Mouse (Mus musculus): ENCODE measurements around the gene Dnajb14. TPM values are rescaled to one million over a fixed set of nuclear protein-coding genes. Genes with fewer than 3 reads are reported as not detected.

The Dnajb14 gene
- polyA plus RNA-seq, 1 experiment = 22.3 TPM

GRCm38 (mm10) chr3:137861436-137861835 is 6.0 kb upstream of the Dnajb14 start:
- H3K4me3 ChIP-seq (ENCODE audit: insufficient read depth, low read length) = no peak overlapping the region
- no peaks in the 10 kb centered on the region for H3K4me1 ChIP-seq (ENCODE audit: control insufficient read depth, insufficient read depth, low read length)
- H3K27ac ChIP-seq (ENCODE audit: insufficient read depth, low read length) = no peak overlapping the region
- no peak for TF ChIP-seq POLR2A (IDR thresholded peaks at IDR 0.05; ENCODE audit: extremely low read depth, insufficient read depth, low read length)
- no peak for TF ChIP-seq CTCF (IDR thresholded peaks at IDR 0.05; ENCODE audit: extremely low read depth, insufficient read depth, low read length)

- no peak for TF ChIP-seq CTCF (IDR thresholded peaks at IDR 0.05; ENCODE audit: extremely low read depth, insufficient read depth, low read length)
- no peak for TF ChIP-seq POLR2A (IDR thresholded peaks at IDR 0.05; ENCODE audit: extremely low read depth, insufficient read depth, low read length)
Observed at GRCm38 (mm10) chr3:137862600-137862999, 4.9 kb upstream of the Dnajb14 start.

DNA sequence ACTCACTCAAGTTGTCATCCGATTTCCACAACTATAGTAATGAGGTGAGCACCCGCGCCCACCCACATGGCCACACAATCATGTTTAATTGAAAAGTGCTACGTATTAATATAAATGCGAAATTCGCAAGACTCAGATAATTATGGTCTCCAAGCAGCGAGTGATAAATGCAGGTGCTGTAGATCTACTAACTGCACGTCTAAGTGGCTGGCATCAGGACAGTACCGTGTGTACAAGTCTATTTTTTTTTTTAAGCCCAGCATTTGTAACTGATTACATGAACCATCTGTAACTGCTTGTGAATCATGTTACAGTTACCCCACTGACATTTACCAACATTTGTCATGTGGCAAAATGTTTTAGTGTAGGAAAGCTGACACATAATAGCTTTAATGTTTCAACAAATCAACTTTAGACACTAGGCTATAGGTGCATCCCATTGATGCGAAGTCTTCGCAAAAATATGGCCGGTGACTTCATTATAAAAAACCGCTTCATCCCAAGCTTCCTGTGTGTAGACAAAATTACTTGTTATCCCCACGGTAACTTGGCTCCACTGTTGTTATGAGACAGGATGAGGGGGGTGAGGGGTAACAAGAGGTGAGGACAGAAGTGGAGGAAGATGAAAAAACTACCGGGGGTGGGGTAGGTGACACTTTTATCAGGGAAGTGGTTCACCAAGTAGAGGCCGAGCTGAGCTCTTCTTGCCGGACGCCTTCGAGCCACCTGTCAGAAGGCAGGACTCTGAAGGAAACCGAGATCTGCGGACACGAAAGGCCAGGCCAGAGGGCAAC is 3.9 kb upstream of the Dnajb14 start:
- no peak for TF ChIP-seq POLR2A (IDR thresholded peaks at IDR 0.05; ENCODE audit: extremely low read depth, insufficient read depth, low read length)
- no peak for TF ChIP-seq CTCF (IDR thresholded peaks at IDR 0.05; ENCODE audit: extremely low read depth, insufficient read depth, low read length)
- H3K4me3 ChIP-seq (ENCODE audit: insufficient read depth, low read length) = peak overlapping the region; percentile 81

More at GRCm38 (mm10) chr3:137862600-137862999, 4.9 kb upstream of the Dnajb14 start:
- no peak overlapping the region for H3K4me3 ChIP-seq (ENCODE audit: insufficient read depth, low read length)
- H3K4me1 ChIP-seq (ENCODE audit: control insufficient read depth, insufficient read depth, low read length) = no peaks in the 10 kb centered on the region
- no peak overlapping the region for H3K27ac ChIP-seq (ENCODE audit: insufficient read depth, low read length)

DNA sequence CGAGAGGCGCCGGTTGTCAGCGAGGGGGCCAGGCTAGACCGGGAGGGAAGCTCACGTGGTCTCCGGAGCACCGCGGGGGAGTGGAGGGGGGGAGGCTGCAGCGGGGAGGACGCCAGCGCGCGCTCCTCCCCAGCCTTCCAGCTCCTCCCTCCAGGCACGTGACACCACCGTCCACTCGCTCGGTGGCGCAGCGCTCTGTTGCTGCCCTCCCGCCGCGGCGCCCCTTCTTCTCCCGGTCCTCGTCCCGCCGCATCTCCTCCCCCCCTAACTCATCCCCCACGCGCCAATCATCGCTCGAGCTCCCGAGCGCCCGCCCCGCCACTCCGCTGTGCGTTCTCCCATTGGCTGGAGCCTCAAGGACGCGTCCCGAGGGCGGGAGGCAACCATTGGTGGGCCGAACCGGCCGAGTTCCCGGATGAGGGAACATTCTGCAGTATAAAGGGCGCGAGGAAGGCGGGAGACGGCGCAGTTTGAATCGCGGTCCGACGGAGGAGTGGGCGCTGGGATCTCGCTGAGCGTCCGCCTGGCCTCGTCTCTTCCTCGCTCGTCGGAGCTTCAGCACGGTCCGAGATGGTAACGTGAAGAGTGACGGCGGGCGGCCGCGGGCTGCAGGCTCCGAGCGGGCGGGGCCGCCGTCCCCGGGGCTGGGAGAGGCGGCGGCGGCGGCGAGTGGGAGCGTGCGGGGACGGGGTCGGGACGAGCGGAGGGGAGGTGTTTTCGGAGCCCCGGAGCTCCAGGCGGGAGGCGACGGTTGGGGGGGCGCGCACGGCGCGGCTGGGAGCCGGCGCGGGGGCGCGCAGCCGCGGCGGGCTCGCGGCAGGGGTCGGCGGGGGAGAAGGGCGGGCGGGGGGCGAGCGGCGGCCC is 3.1 kb upstream of the Dnajb14 start, which contains the start of gene H2afz:
H2afz (plus strand) TSS at position 364 of the 864 bp plus-strand sequence.
- Histone ChIP-seq H3K4me3 (ENCODE audit: insufficient read depth, low read length) (peak within 1 kb of the TSS; percentile 81), H3K4me1 (ENCODE audit: control insufficient read depth, insufficient read depth, low read length) (no peaks in the 10 kb centered on the region), H3K27ac (ENCODE audit: insufficient read depth, low read length) (peak within 1 kb of the TSS; percentile 92)
- TF ChIP-seq CTCF (IDR thresholded peaks at IDR 0.05; ENCODE audit: extremely low read depth, insufficient read depth, low read length) (no peak), POLR2A (IDR thresholded peaks at IDR 0.05; ENCODE audit: extremely low read depth, insufficient read depth, low read length) (peak; percentile 93)

More for the DNA sequence above, 3.9 kb upstream of the Dnajb14 start:
- H3K4me1 ChIP-seq (ENCODE audit: control insufficient read depth, insufficient read depth, low read length) = no peaks in the 10 kb centered on the region
- H3K27ac ChIP-seq (ENCODE audit: insufficient read depth, low read length) = peak overlapping the region; percentile 92

GRCm38 (mm10) chr3:137864988-137865982 is 2.2 kb upstream of the Dnajb14 start:
- no peaks in the 10 kb centered on the region for H3K4me1 ChIP-seq (ENCODE audit: control insufficient read depth, insufficient read depth, low read length)
- H3K4me3 ChIP-seq (ENCODE audit: insufficient read depth, low read length) = peak overlapping the region; percentile 81
- TF ChIP-seq POLR2A (IDR thresholded peaks at IDR 0.05; ENCODE audit: extremely low read depth, insufficient read depth, low read length) = peak; percentile 54; the same call in 1 of the 2 replicates
- TF ChIP-seq CTCF (IDR thresholded peaks at IDR 0.05; ENCODE audit: extremely low read depth, insufficient read depth, low read length) = peak; percentile 77
- peak overlapping the region; percentile 87; the same call in 1 of the 2 replicates for H3K27ac ChIP-seq (ENCODE audit: insufficient read depth, low read length)

GRCm38 (mm10) chr3:137867133-137867436 is 390 bp upstream of the Dnajb14 start:
- Histone ChIP-seq H3K4me1 (ENCODE audit: control insufficient read depth, insufficient read depth, low read length) (no peaks in the 10 kb centered on the region), H3K27ac (ENCODE audit: insufficient read depth, low read length) (peak overlapping the region; percentile 100), H3K4me3 (ENCODE audit: insufficient read depth, low read length) (peak overlapping the region; percentile 66)
- TF ChIP-seq POLR2A (IDR thresholded peaks at IDR 0.05; ENCODE audit: extremely low read depth, insufficient read depth, low read length) (0 out of 2 replicates have a peak, but pooled peaks have one; percentile 8), CTCF (IDR thresholded peaks at IDR 0.05; ENCODE audit: extremely low read depth, insufficient read depth, low read length) (no peak)

- H3K4me3 ChIP-seq (ENCODE audit: insufficient read depth, low read length) = peak overlapping the region; percentile 66
- H3K4me1 ChIP-seq (ENCODE audit: control insufficient read depth, insufficient read depth, low read length) = peaks cover 1% of the 10 kb centered on the region; the same call in 1 of the 2 replicates
- peak overlapping the region; percentile 97; the same call in 1 of the 2 replicates for H3K27ac ChIP-seq (ENCODE audit: insufficient read depth, low read length)
- TF ChIP-seq POLR2A (IDR thresholded peaks at IDR 0.05; ENCODE audit: extremely low read depth, insufficient read depth, low read length) (no peak), CTCF (IDR thresholded peaks at IDR 0.05; ENCODE audit: extremely low read depth, insufficient read depth, low read length) (no peak)
Observed at GRCm38 (mm10) chr3:137868094-137868913, 829 bp downstream of the Dnajb14 start.

GRCm38 (mm10) chr3:137869395-137869794 is 1.9 kb downstream of the Dnajb14 start:
- Histone ChIP-seq H3K4me3 (ENCODE audit: insufficient read depth, low read length) (no peak overlapping the region; the same call in 1 of the 2 replicates), H3K4me1 (ENCODE audit: control insufficient read depth, insufficient read depth, low read length) (peaks cover 1% of the 10 kb centered on the region; the same call in 1 of the 2 replicates), H3K27ac (ENCODE audit: insufficient read depth, low read length) (no peak overlapping the region)
- TF ChIP-seq CTCF (IDR thresholded peaks at IDR 0.05; ENCODE audit: extremely low read depth, insufficient read depth, low read length) = no peak
- no peak for TF ChIP-seq POLR2A (IDR thresholded peaks at IDR 0.05; ENCODE audit: extremely low read depth, insufficient read depth, low read length)

Measured in cortical plate, adult 2 months (tissue).